Mouse (Mus musculus): ENCODE results near the gene 4930474N05Rik.

Gene 4930474N05Rik

DNA sequence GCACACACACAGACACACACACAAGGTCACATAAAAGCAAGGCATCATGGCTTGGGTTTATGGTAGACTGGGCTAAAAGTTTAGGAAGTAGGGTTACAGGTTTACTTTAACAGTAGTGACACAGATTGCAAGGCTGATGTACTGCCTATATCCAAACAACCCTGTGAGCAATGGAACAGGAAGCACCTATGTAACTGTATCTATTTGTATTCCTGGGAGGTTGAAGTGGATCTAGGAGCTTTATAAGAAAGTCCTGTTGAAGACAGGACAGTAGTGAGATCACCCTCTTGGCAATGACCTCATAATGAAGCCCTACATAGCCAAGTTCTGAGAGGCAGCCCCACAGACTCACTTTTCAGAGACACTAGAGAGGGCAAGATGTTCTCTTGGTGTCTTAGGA, at the start of gene 4930474N05Rik:
Gene 4930474N05Rik (plus strand): TSS at position 301 of the 400 bp plus-strand sequence.
- DNase-seq = no peak

DNA sequence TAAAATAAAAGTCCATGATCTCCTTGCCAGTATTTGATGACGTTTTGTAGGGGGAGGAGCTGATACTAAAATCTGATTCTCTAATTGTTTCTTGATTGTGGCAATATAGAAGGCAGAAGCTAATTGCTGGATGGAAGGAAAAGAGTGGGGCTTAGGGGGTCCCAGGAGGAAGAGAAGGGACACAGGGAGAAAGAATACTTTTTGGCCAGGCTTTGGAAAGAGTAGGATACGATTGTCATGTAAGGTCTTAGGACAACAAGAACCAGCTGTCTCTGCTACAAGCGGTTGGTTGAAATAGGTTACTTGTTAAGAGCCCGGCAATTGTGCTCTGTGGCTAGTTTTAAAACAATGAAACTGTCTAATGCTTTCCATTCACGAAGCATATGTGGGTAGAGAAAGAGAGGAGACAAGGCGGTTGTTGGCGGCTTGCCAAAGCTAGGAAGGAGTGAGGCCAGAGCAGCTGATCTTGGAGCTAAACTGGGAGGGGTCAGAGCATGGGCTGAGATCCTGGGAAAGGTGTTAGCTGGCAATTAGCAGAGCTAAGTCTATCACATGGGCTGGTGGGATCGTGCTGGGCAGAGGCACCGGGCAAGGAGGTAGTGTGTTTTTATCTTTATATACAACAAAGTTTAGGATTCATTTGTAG, 45.8 kb upstream of the 4930474N05Rik start:
- DNase-seq = peak; percentile 13

DNA sequence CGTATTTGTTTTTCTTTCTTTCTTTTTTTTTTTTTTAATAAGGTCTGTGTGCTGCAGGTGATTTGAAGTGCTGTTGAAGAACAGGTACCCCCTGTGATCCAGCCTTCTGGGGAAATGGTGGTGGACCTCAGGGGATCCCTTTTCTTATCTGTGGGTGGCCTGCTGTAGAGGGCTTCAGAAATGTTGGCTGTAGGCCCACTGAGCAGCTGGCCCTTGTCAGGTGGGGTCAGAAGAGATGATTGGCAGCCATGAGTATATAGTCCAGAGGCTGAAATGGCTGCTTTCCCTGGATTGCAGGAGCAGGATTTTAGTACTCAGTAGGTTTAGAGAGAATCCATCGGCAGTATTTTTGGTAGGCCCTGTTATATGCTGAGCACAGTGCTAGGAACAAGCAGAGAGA, 41.4 kb upstream of the 4930474N05Rik start:
- no peak for DNase-seq

DNA sequence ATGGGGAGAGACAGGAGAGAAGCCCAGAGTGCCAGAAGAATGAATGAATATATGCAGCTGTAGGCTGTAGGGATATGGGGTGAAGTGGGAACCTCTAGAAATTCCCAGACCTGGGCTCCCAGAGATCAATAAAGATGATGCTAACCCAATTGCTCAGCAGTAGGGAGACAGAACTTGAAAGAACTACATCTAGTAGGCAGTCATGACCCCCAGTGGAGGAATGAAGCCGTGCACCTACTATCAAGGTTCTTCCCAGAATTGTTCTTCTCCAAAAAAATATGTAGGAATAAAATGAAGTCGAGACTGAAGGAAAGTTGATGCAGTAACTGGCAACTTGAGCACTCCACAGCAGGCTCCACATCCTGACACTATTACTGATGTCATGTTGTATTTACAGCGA, 3.8 kb downstream of the 4930474N05Rik start:
- no peak for DNase-seq

DNA sequence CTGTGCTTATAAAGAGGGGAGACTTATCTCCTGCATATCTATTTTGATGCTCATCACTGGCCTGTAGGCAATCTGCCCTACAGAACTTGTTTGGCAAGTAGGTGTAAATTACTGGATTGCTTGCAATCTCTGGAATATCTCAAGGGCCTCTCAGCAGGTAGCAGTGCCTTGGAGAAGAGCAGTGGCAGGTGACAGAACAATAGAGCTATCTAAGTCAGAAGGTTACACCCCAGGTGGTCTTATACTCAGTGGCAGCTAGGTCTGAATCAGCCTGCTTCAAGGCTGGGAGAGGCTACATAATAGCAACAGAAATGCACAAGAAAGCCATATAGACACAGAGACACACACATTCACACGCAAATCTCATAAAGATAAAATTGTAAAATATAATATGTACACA, 4.9 kb downstream of the 4930474N05Rik start:
- no peak for DNase-seq

DNA sequence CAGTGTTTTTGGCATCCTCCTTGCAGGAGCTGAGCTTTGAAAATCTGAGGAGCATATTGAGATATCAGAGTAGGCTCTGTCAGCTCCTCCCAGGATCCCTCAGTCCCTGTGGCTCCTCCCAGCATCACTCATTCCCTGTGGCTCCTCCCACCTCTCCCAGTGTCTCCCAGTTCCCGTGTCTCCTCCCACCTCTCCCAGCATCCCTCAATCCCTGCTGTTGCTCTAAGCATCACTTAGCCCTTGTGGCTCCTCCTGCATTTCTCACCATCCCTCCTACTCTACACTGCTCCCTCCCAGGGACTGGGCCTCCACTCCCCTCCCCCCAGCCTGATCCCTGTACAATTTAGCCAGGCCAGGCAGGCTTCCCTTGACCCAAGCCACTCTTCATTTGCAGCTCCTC, 6.0 kb downstream of the 4930474N05Rik start:
- no peak for DNase-seq

DNA sequence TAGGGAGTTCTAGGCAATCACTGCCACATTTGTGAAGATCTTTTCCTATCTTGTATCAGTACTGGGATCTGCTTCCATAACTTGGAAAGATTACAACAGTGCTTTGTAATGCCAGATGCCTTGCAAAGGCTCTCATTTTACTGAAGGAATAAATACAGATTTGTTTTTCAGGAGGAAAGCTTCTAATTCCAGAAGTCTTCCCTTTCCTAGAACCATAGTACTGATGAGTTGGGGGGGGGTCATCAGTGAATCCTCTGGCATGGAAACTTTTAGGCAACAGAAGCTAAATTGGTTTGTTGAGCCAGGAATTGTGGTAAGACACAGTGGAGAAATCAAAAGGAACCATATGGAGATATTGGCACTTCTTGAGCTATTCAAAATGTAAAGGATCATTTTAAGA, 19.8 kb downstream of the 4930474N05Rik start:
- DNase-seq = no peak

DNA sequence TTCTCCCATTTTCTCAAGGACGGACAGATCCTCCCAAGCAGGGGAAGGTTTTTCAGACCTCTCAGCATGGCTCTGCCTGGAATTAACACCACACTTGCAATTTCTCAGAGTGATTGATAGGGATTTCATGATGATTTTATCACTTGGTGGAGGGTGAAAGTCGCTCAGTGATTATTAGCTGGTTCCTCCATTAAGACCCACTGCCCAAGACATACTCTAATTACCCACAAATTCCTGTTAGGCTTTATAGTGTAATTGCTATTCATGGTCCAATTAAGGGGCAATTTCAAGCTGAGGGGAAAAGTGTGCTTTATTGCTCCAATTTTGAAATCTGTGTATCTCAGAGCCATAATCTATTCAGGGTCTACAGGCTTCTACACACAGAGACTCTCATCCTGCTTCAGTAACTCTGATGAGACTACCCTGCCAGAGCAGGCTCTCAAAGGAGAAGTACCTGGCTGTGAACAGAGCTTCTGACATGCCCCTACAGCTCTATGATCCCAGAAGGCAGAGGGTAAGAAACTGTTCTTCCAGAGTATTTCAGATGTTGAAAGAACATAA, 29.1 kb downstream of the 4930474N05Rik start:
- no peak for DNase-seq

DNA sequence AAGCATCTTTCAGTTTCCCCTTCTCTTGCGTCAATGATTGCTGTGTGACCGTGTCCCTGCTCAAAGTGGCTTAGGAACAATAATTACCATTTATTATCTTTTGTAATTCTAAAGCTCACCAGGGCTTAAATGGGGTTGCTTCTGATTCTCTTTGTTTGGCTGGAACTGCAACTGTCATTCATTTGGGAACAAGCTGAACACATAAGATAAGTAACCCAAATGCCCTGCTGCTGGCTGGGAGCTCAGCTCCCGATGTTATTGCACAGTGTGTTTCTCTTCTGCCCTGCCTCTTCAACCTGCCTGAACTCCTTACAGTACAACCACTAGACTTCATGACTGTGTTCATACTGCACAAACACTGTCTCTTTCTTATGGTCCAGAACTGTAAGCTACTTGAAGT, 41.0 kb downstream of the 4930474N05Rik start:
- no peak for DNase-seq

DNA sequence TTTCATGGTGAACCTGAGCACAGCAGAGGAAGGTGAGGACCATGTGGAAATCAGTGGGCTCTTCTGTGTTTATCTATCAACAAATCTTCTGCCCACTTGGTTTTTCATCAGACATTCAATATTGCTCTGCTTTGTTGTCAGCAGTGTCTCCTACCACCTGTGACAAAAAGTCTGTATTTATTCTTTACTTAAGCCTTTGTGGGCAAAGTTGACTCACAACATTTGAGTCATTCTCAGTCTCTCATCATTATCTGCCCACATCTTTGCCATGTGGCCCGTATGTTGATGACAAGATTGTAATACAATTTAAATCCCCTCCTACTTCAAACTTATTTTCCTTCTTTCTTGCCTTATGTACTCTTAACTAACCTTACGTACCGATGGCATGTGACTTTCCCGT, 43.0 kb downstream of the 4930474N05Rik start:
- DNase-seq = no peak

DNA sequence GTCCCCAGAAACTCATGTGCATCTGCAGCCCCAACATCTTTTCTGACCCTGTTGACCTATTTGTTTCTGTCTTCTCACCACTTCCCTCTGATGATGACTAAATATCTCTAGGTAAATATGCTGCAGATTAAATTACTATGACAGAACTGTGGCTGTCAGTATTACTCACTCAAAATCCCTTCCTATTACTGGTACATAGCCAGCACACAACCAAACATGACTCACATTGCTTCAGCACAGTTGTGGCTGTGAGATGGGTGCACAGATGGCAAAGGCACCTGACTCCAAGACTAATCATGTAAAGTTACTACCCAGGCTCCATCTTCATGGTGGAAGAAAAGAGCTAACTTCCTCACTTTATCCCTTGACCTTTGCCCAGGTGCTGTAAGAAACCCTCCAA, 50.5 kb downstream of the 4930474N05Rik start:
- no peak for DNase-seq
